Mouse (Mus musculus) intestine, postnatal 0 days (tissue): Measurements from ENCODE around the gene Mrps14. TPM values are rescaled to one million over a fixed set of nuclear protein-coding genes. Genes with fewer than 3 reads are reported as not detected.

Experiments used
- ATAC-seq: fragments of 200-750 bp; cut with Nextera tagmentation; 2 replicates; pipeline ENCODE4 v1.8.0; 2017; ENCODE audit warnings: mild to moderate bottlenecking, moderate TSS enrichment, moderate library complexity
- H3K27ac ChIP-seq: fragments of 300-500 bp; sonication (generic); 2 replicates; pipeline ENCODE4 v1.5.1; 2014; ENCODE audit warnings: mild to moderate bottlenecking, low read depth, low read length, moderate library complexity
- H3K27me3 ChIP-seq: fragments of 300-500 bp; sonication (generic); replicated peaks from 2 replicates; pipeline ENCODE4 v1.6.1; 2014; ENCODE audit warnings: low read length, mixed read lengths; ENCODE audit not compliant: control insufficient read depth, insufficient read depth
- H3K36me3 ChIP-seq: fragments of 300-500 bp; sonication (generic); 2 replicates; pipeline ENCODE4 v1.6.1; 2014; ENCODE audit warnings: mild to moderate bottlenecking, moderate library complexity; ENCODE audit not compliant: control insufficient read depth, insufficient read depth
- H3K4me1 ChIP-seq: fragments of 300-500 bp; sonication (generic); replicated peaks from 2 replicates; pipeline ENCODE4 v1.6.1; 2014; ENCODE audit warnings: antibody characterized with exemption, low read length, mixed read lengths; ENCODE audit not compliant: control insufficient read depth, insufficient read depth
- H3K4me2 ChIP-seq: fragments of 300-500 bp; sonication (generic); replicated peaks from 2 replicates; pipeline ENCODE4 v1.6.1; 2014; ENCODE audit warnings: low read depth, mild to moderate bottlenecking, moderate library complexity
- H3K4me3 ChIP-seq: fragments of 300-500 bp; sonication (generic); 2 replicates; pipeline ENCODE4 v1.5.1; 2014; ENCODE audit warnings: low read depth, low read length
- H3K9ac ChIP-seq: fragments of 300-500 bp; sonication (generic); 2 replicates; pipeline ENCODE4 v1.6.1; 2014; ENCODE audit warnings: mild to moderate bottlenecking, low read depth, low read length
- H3K9me3 ChIP-seq: fragments of 300-500 bp; sonication (generic); 2 replicates; pipeline ENCODE4 v1.6.1; 2016; ENCODE audit warnings: mixed run types; ENCODE audit not compliant: control insufficient read depth
- CTCF ChIP-seq: sonication (generic); IDR thresholded peaks from 2 replicates; pipeline ENCODE4 v1.5.1; 2016; ENCODE audit warnings: low read depth, mild to moderate bottlenecking, control low read depth, antibody characterized with exemption, moderate library complexity
- WGBS: fragments of 180-500 bp; shearing (Covaris S2); extraction: QIAGEN DNeasy Blood & Tissue Kit; methylation state at CpG from one replicate; pipeline ENCODE4 v1.1.7; 2014; 5-methylcytosine and 5-hydroxymethylcytosine counted together
- polyA plus RNA-seq: library from polyadenylated mRNA; unstranded; fragments of >200 nt; fragmentation: Nextera tagmentation; extraction: Ambion mirVana; gene quantifications from 2 replicates; pipeline ENCODE4 v1.2.1, GENCODE M21; 2015

Gene Mrps14
- polyA plus RNA-seq, 1 experiment from 2014 or later = 233 TPM

DNA sequence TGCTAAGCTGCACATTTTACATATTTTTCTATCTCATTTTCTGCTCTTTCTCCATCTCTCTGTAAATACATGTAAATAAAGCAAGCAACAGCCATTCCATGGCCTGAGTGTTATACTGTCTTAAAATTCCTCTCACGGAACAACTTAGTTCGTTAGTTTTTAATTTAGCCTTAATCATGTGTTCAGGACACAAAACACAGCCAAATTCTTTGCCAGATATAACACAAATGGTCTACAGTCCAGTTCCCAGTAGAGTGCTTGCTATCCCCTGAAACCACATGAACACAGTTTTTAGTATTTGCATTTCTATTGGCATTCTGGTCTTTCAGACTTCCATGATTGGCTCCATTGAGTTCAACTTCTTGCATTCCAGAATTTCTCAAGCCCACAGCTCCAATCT is 36.8 kb upstream of the Mrps14 start:
- H3K4me2 ChIP-seq = no peak overlapping the region
- H3K4me3 ChIP-seq = no peak overlapping the region
- no peak overlapping the region for H3K27ac ChIP-seq
- H3K9me3 ChIP-seq = no peaks in the 10 kb centered on the region
- H3K9ac ChIP-seq = no peak overlapping the region
- no peak for ATAC-seq
- TF ChIP-seq CTCF = no peak
- no peaks in the 10 kb centered on the region for H3K36me3 ChIP-seq
- H3K4me1 ChIP-seq = no peaks in the 10 kb centered on the region
- H3K27me3 ChIP-seq = no peaks in the 10 kb centered on the region
- 95% methylated on average over 2 of the region's 2 CpGs for WGBS

DNA sequence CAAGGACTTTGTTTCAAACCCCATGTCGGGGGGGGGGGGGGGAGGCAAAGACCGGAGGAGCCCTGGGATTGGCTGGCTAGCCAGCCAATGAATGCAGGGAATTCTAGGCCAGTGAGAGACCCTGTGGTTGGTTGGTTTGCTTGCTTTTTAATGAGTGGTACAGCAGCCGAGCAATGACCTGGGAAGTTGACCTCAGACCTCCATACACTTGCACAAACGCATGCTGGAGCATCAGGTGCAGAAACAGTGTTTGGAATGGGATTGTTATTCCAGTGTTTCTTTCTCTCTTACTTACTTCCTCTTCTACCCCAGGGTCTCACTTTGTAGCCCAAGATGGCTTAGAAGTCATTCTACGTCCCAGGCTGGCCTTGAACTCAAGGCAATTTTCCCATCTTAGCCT is 28.4 kb upstream of the Mrps14 start:
- Histone ChIP-seq H3K27me3 (no peaks in the 10 kb centered on the region), H3K4me3 (no peak overlapping the region), H3K4me2 (no peak overlapping the region), H3K9me3 (no peaks in the 10 kb centered on the region), H3K27ac (no peak overlapping the region), H3K4me1 (no peaks in the 10 kb centered on the region), H3K36me3 (no peaks in the 10 kb centered on the region), H3K9ac (no peak overlapping the region)
- no peak for TF ChIP-seq CTCF
- WGBS = 69% methylated on average over 4 of the region's 5 CpGs
- no peak for ATAC-seq

DNA sequence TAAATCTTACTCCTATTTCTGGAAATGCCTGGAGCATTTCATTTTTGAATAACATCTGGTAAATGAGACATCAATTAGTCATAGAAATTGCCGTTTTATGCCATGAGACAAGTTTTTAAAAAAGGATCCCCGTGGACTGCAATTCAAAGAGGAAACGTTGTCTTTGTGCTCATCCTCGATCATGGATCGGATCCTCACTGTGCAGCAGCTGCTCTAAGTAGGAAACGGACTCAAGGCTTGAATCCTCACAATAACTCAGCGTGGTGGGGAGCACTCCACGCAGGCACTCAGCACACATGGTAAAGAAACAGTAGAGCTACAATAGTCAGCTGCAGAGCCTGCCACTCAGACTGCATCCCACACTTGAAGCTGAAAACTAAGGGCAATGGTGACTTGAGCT is 18.1 kb upstream of the Mrps14 start:
- H3K27ac ChIP-seq = no peak overlapping the region
- ATAC-seq = no peak
- H3K36me3 ChIP-seq = no peaks in the 10 kb centered on the region
- no peaks in the 10 kb centered on the region for H3K9me3 ChIP-seq
- no peak overlapping the region for H3K4me3 ChIP-seq
- WGBS = 77% methylated on average over 8 of the region's 8 CpGs
- H3K9ac ChIP-seq = no peak overlapping the region
- TF ChIP-seq CTCF = no peak
- no peaks in the 10 kb centered on the region for H3K4me1 ChIP-seq
- no peaks in the 10 kb centered on the region for H3K27me3 ChIP-seq
- H3K4me2 ChIP-seq = no peak overlapping the region

DNA sequence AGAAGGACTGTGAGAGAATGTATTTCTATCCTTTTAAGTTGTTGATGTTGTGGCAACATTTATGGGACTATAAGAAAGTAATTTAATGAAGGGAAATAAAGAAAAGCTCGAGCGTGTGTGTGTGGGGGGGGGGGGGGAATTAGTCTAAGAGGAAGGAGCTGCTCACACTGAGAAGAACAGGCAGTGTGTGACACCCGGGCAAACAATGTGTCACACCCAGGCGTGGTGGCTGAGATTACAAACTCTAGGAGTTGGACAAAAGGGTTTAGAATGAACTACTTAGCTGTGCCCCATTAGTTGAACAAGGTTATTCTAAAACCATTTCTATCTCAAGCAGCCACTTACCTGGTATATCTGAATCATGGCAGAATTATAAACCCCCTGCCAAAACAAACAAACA is 13.8 kb upstream of the Mrps14 start:
- 62% methylated on average over 4 of the region's 4 CpGs for WGBS
- no peaks in the 10 kb centered on the region for H3K4me1 ChIP-seq
- H3K4me2 ChIP-seq = no peak overlapping the region
- no peaks in the 10 kb centered on the region for H3K36me3 ChIP-seq
- no peak overlapping the region for H3K4me3 ChIP-seq
- TF ChIP-seq CTCF = no peak
- H3K9me3 ChIP-seq = no peaks in the 10 kb centered on the region
- ATAC-seq = no peak
- H3K9ac ChIP-seq = no peak overlapping the region
- H3K27ac ChIP-seq = no peak overlapping the region
- no peaks in the 10 kb centered on the region for H3K27me3 ChIP-seq

DNA sequence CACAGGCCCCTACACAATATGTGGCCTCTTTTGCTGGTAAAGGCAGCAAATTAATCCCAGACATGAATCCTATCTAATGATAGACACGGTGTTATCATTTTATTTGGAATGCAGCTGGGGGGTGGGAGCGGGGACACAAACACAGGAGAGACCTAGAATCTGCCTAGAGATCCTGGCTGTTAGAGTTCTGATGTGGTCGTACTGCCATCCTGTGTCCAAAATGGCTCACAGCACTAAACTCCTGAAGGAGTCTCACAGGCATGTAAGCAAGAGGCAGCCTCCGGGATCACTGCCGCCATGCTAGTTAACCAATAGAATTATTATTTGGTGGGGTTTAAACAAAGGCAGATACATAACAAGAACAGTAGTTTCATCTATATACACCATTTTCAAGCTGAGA is 10.5 kb upstream of the Mrps14 start:
- Histone ChIP-seq H3K4me1 (no peaks in the 10 kb centered on the region), H3K9me3 (no peaks in the 10 kb centered on the region), H3K36me3 (no peaks in the 10 kb centered on the region), H3K9ac (no peak overlapping the region), H3K27ac (no peak overlapping the region), H3K4me2 (no peak overlapping the region), H3K27me3 (no peaks in the 10 kb centered on the region), H3K4me3 (no peak overlapping the region)
- peak; percentile 87 for TF ChIP-seq CTCF
- 17% methylated on average over 5 of the region's 5 CpGs for WGBS
- 0 out of 2 replicates have a peak, but pooled peaks have one; percentile 43 for ATAC-seq

DNA sequence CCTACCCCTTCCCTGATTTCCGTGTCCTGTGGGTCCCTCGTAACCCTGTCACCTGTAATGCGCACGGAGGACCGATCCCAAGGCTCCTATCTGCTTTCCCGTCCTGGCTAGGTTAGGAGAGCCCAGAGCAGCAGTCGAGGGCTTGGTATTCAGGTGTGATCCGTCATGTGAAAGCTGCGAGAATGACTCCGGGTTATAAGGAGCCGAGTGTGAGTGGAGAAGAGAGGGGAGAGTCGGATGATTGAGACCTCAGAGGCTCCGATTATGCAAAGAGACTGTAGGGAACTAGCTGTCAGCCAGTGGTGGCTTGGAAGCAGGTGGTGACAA is 285 bp downstream of the Mrps14 start:
- WGBS = under 1% methylated on average over 13 of the region's 13 CpGs
- Histone ChIP-seq H3K4me2 (peak overlapping the region; percentile 80), H3K9ac (peak overlapping the region; percentile 85), H3K9me3 (no peaks in the 10 kb centered on the region), H3K27me3 (no peaks in the 10 kb centered on the region), H3K4me1 (no peaks in the 10 kb centered on the region; the same call in 1 of the 2 replicates), H3K36me3 (peaks cover 16% of the 10 kb centered on the region; the same call in 1 of the 2 replicates), H3K4me3 (peak overlapping the region; percentile 86), H3K27ac (peak overlapping the region; percentile 76)
- ATAC-seq = peak; percentile 50
- TF ChIP-seq CTCF = no peak

DNA sequence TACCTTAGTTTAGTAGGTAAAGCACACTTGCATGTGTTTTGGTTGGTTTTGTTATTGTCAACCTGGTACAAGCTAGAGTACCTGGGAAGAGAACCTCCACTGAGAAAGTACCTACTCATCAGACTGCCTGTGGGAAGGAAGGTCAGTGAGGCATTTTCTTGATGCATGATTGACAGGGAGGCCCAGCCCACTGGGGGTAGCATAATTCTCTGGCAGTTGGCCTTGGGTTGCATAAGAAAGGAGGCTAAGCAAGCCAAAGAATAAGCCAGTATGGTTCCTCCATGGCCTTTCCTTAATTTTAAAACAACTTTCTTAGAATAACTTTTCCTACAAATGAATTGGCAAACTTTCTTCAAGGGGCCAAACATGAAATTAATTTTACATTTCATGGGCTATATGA is 10.5 kb downstream of the Mrps14 start:
- no peak overlapping the region for H3K9ac ChIP-seq
- no peak for ATAC-seq
- H3K4me3 ChIP-seq = no peak overlapping the region
- no peaks in the 10 kb centered on the region for H3K4me1 ChIP-seq
- H3K27me3 ChIP-seq = no peaks in the 10 kb centered on the region
- H3K36me3 ChIP-seq = peaks cover 49% of the 10 kb centered on the region
- no peak overlapping the region for H3K4me2 ChIP-seq
- no peak for TF ChIP-seq CTCF
- H3K27ac ChIP-seq = 0 out of 2 replicates have a peak overlapping the region, but pooled peaks have one; percentile 17
- H3K9me3 ChIP-seq = no peaks in the 10 kb centered on the region
